Mouse (Mus musculus) T-helper 2 cell (primary cell): ENCODE measurements around the gene Sall2.
"Not testable (repeated sequence)": the region's sequence is repeated elsewhere in the genome, so short reads cannot be mapped to it uniquely, and the experiment has no call there.

Experiments
- in situ Hi-C: fragments of 300-600 bp; cut with MboI, MseI; formaldehyde crosslinking; loops from one replicate; pipeline ENCODE4 v1.15.1; 2025; ENCODE audit warnings: high pct_unique_total_duplicates

The Sall2 gene

DNA sequence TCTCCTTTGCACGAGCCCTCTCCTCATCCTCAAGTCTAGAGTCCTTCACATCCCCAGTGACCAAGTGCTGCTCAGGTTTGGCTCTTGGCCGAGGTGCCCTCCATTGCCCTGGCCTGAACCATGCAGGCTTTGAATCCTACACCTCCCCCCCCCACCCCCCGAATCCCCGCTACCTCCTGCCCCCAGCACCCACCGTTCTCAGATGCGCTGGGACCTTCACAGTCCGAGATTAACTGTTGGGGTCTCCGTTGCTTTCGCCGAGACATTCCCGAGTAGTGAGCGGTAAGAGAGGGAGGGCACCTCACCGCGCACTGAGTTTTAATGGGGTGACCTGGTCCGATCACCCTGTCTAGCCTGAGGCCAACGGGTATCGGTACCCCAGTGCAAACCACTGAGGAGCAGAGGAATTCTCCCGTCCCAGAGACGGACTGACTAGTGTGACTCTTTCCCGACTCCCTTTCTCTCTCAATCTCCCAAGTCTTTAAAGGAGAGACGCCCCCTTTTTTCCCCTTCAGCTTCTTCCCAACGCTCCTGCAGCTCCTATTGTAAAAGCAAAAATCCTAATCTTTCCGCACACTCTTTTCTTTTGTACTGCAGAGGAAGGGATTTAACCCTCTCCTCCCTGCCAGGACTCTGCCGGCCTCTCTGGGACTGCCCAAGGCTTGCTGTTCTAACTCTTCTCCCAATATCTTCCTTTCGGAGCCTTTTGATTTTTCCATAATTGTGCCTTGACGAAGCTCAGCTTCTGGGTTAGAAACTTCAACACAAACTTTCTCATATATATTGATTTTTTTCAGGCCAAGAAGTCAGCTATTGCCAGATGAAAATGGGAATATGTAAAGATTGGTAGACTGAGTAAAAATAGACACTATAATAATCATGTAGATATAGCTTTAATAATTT is at the start of gene Sall2:
Gene Sall2 (minus strand): TSS at position 853 of the 903 bp plus-strand sequence.
- in situ Hi-C loops = no loop called here

DNA sequence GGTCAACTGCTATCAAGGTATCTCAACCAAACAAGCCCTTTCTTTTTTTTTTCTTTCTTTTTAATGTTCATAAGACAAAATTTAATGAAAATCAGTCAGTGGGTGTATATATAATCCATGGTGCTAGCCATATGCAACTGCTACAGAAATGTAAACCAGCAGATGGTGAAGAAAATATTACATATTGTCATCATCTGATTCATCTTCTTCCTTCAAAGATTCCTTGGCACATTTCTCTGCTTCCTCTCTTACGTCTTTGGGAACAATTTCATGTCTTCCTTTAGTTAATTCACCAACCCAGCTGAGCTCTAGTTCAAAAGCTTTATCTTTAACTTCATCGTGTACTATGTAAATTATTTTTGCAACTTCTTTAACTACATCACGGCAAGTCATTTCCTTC is 40.2 kb upstream of the Sall2 start:
- in situ Hi-C loops = no loop called here

DNA sequence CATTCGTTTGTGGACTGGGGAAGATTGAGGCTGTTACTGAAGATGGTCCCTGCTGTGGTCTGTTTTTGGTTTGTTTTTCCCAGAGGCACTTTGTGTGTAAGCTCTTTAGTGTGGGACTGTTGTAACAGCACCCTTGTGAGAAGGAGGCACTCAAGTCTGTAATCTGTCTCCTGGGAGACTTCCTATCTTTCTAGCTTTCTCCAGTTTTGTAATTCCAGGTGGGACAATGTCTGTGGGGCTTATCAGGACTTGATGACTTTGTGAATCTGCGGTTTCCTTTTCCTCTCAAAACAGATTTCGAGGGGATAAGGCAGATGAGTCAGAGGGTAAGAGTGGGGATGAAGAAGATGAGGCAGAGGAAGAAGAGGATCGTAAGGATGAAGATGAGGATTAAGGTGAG is 27.7 kb upstream of the Sall2 start, which contains the start of gene Olfr1513:
Gene Olfr1513 (minus strand): TSS at position 101 of the 400 bp plus-strand sequence.
- in situ Hi-C loops = no loop called here

GRCm38 (mm10) chr14:52339512-52339852 is 10.9 kb upstream of the Sall2 start:
- in situ Hi-C loops = no loop called here

GRCm38 (mm10) chr14:52338751-52339511 is 10.4 kb upstream of the Sall2 start:
- in situ Hi-C loops = no loop called here

GRCm38 (mm10) chr14:52332171-52332570 is 3.6 kb upstream of the Sall2 start:
- in situ Hi-C loops = no loop called here

GRCm38 (mm10) chr14:52331069-52331750 is 2.6 kb upstream of the Sall2 start:
- in situ Hi-C loops = no loop called here

DNA sequence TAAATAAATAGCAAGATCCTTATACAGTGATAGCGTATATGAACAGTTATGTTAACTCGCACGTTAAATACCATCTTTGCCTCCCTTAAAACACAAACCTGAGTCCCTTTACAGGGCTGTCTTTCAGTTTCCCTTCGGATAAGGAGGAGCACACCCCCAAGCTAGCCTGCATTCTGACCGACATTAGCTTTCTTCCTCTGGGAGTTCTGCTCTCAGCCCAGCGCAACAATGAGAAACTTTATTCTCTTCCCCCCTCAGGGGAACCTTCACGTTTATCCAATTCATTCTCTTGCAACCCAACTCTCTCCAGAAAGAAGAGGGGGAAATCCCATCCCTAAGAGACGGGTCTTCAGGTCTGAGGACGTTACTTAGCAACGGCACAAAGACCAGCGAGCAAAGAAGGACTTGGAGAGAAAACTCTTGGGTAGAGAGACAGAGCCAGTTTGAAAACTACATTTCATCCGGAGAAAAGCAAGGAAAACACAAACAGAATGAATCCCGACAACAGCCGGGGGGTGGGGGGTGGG is 1.1 kb downstream of the Sall2 start:
- in situ Hi-C loops = no loop called here

DNA sequence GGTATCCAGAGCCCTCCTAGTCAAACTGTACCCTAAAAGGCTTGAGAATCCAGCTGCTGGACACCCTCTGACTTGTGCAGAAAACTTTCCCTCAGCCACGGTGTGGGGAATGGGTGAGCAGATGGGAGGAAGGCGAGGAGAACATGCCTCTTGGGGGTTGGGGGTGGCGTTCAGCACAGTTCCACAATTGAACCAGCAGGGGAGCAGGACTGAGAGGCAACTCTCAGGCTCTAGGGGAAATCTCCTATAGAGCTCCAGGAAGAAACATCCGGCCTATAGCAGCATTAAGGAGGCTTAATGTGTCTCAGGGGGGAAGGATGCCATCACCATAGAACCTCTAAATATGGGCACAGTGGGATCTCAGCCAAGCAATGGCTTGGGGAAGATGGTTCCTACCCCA is 2.7 kb downstream of the Sall2 start:
- in situ Hi-C loops = no loop called here

DNA sequence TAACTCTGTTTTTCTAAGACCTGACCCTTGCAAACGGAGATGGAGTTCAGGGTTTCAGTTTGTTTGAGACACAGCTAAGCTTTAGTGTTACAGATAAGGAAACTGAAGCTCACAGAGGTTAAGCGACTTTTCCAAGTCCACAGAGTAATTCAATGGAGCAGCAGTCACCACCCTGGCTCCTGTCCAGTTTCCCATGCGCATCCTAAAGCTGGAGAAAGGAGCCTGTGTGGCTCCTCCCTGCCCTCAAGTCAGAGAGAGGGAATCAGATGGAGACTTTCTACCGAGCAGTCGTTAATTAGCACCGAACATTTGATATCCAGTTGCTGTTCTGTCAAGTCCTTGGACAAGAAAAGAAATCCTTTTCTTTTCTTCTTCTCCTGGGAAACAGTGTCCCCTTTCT is 9.2 kb downstream of the Sall2 start:
- in situ Hi-C loops = no loop called here

GRCm38 (mm10) chr14:52316441-52317225 is 11.9 kb downstream of the Sall2 start:
- in situ Hi-C loops = no loop called here

DNA sequence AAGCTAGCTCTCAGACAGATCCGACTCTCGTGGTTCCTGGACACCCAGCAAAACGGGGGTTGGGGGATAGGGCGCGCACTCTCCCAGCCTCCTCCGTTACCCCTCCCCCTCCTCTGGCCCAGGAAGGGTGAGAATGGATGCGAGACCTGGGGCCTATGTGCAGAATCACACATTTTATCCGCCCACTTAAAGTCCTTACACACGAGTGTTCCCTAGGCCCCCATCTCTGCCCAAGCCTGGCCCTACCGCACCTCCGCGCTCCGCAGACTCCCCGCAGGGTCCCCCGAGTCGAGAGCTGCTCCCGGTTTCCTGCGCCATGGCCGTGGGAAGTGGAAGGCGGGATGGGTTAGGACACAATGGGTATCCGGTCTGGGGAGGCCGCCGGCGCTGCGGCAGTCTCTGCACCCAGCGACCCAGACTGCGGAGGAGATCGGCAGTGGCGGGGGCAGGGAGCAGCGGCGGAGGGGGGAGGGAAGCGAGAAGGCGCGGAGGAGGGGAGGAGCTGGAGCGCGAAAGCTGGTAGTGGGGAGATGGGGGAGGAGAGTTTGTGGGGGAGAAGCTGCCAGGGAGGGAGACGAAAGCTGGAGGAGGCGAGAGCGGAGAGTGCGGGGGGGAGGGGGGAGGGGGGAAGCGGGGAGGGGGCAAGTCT is 12.6 kb downstream of the Sall2 start:
- in situ Hi-C loops = no loop called here

- in situ Hi-C loops = no loop called here
These were observed 13.2 kb downstream of the Sall2 start for GRCm38 (mm10) chr14:52315283-52315780.

DNA sequence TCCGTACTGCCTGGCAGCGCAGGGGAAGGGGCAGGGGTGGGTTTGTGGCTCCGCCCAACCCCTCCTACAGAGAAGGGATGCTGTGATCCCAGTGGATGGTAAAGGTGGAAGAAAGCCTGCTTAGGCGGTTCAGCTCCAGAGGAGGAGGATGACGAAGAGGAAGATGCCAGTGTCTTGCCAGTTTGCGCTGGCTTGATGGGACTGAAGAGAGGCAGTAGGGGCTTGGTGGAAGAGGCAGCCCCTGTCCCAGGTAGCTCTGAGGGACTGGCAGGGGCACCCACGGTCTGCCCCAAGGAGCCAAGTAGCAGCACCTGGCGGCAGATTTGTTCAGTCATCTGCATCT is 13.8 kb downstream of the Sall2 start:
- in situ Hi-C loops = no loop called here

GRCm38 (mm10) chr14:52313931-52314807 is 14.4 kb downstream of the Sall2 start:
- in situ Hi-C loops = no loop called here

DNA sequence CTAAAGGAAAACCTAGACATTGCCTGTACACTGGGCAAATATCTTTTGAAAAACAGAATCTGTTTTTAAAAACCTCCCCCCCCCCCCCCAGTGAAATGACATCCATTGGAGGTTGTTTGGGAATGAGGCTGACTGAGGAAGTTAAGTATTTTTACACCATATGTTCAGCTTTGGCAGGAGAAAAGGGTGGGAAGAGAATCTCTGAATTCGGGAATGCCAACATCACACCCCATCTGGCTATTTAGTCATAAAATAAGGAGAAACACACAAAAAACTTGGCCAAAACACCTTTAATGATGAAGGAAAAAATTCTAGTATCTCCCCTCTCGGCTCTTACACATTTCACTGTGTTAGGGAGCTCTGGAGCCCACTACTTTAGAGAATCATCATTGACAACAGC is 17.7 kb downstream of the Sall2 start:
- in situ Hi-C loops = no loop called here

- in situ Hi-C loops = not testable (repeated sequence)
These were observed 18.2 kb downstream of the Sall2 start for GRCm38 (mm10) chr14:52310343-52310742.

- in situ Hi-C loops = no loop called here
These were observed 22.5 kb downstream of the Sall2 start for GRCm38 (mm10) chr14:52306100-52306499.

DNA sequence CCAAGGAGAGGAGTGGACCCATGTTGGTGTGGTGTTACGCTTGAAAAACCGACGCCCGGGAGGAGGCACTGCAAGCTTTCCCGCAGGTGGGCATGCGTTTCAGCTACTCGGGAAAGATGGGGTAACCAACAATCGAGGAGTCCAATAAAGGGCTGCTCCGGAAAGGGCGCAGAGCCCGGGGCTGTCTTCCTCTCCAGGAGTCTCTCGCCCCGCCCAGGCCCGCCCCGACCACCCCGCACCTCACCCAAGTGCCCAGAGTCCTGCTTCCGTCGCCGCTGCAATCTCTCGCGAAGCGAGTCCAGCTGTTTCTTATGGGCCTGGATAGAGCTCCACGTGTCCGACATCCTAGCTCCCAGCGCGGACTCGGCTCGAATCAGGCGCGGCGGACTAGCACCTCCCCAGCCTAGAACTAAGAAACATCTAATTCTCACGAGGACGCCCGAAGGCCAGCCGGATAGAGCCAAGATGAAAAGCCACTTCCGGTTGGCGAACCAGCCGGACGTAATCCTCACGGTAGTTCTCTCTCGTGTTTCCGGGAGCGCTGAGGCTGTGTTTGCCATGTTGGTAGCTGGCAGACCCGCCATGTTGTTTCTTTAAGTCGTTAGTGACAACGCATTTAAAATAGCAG is 23.8 kb downstream of the Sall2 start, which contains the start of gene Mettl3:
Gene Mettl3 (minus strand): TSS at position 485 of the 628 bp plus-strand sequence.
- in situ Hi-C loops = no loop called here
